Mouse (Mus musculus): Measurements from ENCODE around the gene Dock2. TPM values are rescaled to one million over a fixed set of nuclear protein-coding genes. Genes with fewer than 3 reads are reported as not detected.

Gene Dock2
- total and polyA plus RNA-seq, 2 experiments from 2014 or later: 0.33 to 3.1 TPM

- WGBS: 73% methylated on average over 9 of the region's 9 CpGs
- TF ChIP-seq EP300 (IDR thresholded peaks at IDR 0.05; ENCODE audit: low read depth): no peak
- no peak for TF ChIP-seq CTCF (IDR thresholded peaks at IDR 0.05; ENCODE audit: low read depth)
- ATAC-seq (ENCODE audit: insufficient read depth, low read depth): no peak
Measured at GRCm38 (mm10) chr11:34726699-34727347, 56.9 kb downstream of the Dock2 start.

GRCm38 (mm10) chr11:34713360-34713759 is 70.3 kb downstream of the Dock2 start:
- no peak for ATAC-seq (ENCODE audit: insufficient read depth, low read depth)
- no peak overlapping the region for H3K27ac ChIP-seq (ENCODE audit: low read depth)
- no peaks in the 10 kb centered on the region for H3K4me1 ChIP-seq (ENCODE audit: control insufficient read depth, insufficient read depth)
- no peaks in the 10 kb centered on the region for H3K9me3 ChIP-seq (replicated peaks; ENCODE audit: control insufficient read depth, low read length)
- H3K9ac ChIP-seq (replicated peaks; ENCODE audit: low read depth, low read length): no peak overlapping the region
- no peaks in the 10 kb centered on the region for H3K36me3 ChIP-seq (replicated peaks; ENCODE audit: control insufficient read depth, insufficient read depth, low read length)
- no peak for TF ChIP-seq CTCF (IDR thresholded peaks at IDR 0.05; ENCODE audit: low read depth)
- TF ChIP-seq EP300 (IDR thresholded peaks at IDR 0.05; ENCODE audit: low read depth): no peak
- H3K27me3 ChIP-seq (ENCODE audit: control insufficient read depth, insufficient read depth, low read length): no peaks in the 10 kb centered on the region
- no peak overlapping the region for H3K4me2 ChIP-seq (ENCODE audit: low read depth, low read length)
- H3K4me3 ChIP-seq (ENCODE audit: low read depth, low read length): no peak overlapping the region
- 79% methylated on average over 5 of the region's 5 CpGs for WGBS
- no peak for DNase-seq (ENCODE audit: low spot score)

More at GRCm38 (mm10) chr11:34726699-34727347, 56.9 kb downstream of the Dock2 start:
- Histone ChIP-seq H3K36me3 (replicated peaks; ENCODE audit: control insufficient read depth, insufficient read depth, low read length) (no peaks in the 10 kb centered on the region), H3K9ac (replicated peaks; ENCODE audit: low read depth, low read length) (no peak overlapping the region), H3K4me3 (ENCODE audit: low read depth, low read length) (no peak overlapping the region), H3K4me1 (ENCODE audit: control insufficient read depth, insufficient read depth) (no peaks in the 10 kb centered on the region), H3K4me2 (ENCODE audit: low read depth, low read length) (no peak overlapping the region), H3K9me3 (replicated peaks; ENCODE audit: control insufficient read depth, low read length) (no peaks in the 10 kb centered on the region), H3K27ac (ENCODE audit: low read depth) (no peak overlapping the region), H3K27me3 (ENCODE audit: control insufficient read depth, insufficient read depth, low read length) (no peaks in the 10 kb centered on the region)
- DNase-seq (ENCODE audit: low spot score): no peak

GRCm38 (mm10) chr11:34708278-34708677 is 75.4 kb downstream of the Dock2 start:
- no peak for TF ChIP-seq EP300 (IDR thresholded peaks at IDR 0.05; ENCODE audit: low read depth)
- TF ChIP-seq CTCF (IDR thresholded peaks at IDR 0.05; ENCODE audit: low read depth): no peak
- ATAC-seq (ENCODE audit: insufficient read depth, low read depth) (no peak), DNase-seq (ENCODE audit: low spot score) (no peak)
- H3K27ac ChIP-seq (ENCODE audit: low read depth): no peak overlapping the region
- WGBS: 81% methylated on average over 11 of the region's 11 CpGs
- no peak overlapping the region for H3K4me3 ChIP-seq (ENCODE audit: low read depth, low read length)
- no peaks in the 10 kb centered on the region for H3K9me3 ChIP-seq (replicated peaks; ENCODE audit: control insufficient read depth, low read length)
- no peak overlapping the region for H3K4me2 ChIP-seq (ENCODE audit: low read depth, low read length)
- H3K9ac ChIP-seq (replicated peaks; ENCODE audit: low read depth, low read length): no peak overlapping the region
- H3K27me3 ChIP-seq (ENCODE audit: control insufficient read depth, insufficient read depth, low read length): no peaks in the 10 kb centered on the region
- H3K4me1 ChIP-seq (ENCODE audit: control insufficient read depth, insufficient read depth): no peaks in the 10 kb centered on the region
- no peaks in the 10 kb centered on the region for H3K36me3 ChIP-seq (replicated peaks; ENCODE audit: control insufficient read depth, insufficient read depth, low read length)

- WGBS: 77% methylated on average over 5 of the region's 5 CpGs
- H3K4me3 ChIP-seq (ENCODE audit: low read depth, low read length): no peak overlapping the region
- no peaks in the 10 kb centered on the region for H3K36me3 ChIP-seq (replicated peaks; ENCODE audit: control insufficient read depth, insufficient read depth, low read length)
- no peaks in the 10 kb centered on the region for H3K9me3 ChIP-seq (replicated peaks; ENCODE audit: control insufficient read depth, low read length)
- no peak overlapping the region for H3K9ac ChIP-seq (replicated peaks; ENCODE audit: low read depth, low read length)
- TF ChIP-seq CTCF (IDR thresholded peaks at IDR 0.05; ENCODE audit: low read depth) (no peak), EP300 (IDR thresholded peaks at IDR 0.05; ENCODE audit: low read depth) (no peak)
- H3K27me3 ChIP-seq (ENCODE audit: control insufficient read depth, insufficient read depth, low read length): no peaks in the 10 kb centered on the region
- H3K4me1 ChIP-seq (ENCODE audit: control insufficient read depth, insufficient read depth): no peaks in the 10 kb centered on the region
- ATAC-seq (ENCODE audit: insufficient read depth, low read depth): no peak
- no peak overlapping the region for H3K4me2 ChIP-seq (ENCODE audit: low read depth, low read length)
- no peak for DNase-seq (ENCODE audit: low spot score)
- no peak overlapping the region for H3K27ac ChIP-seq (ENCODE audit: low read depth)
Measured at GRCm38 (mm10) chr11:34707360-34707759, 76.3 kb downstream of the Dock2 start.

DNA sequence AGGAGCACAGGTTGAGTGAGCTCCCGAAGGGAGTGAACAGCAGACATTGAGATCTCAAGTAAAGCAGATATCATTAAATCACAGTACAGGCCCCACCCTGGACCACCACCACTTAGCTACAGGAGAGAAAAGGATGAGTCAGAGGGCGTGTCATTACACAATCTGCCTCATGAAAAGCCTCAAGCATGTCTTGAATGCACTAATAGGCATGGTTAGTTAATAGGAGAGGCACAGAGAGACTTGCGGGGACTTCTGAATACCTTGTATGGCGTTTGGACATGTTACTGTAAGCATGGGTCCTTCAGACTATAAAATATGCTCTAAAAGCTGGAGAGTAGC is 78.6 kb downstream of the Dock2 start:
- Histone ChIP-seq H3K4me3 (ENCODE audit: low read depth, low read length) (no peak overlapping the region), H3K27me3 (ENCODE audit: control insufficient read depth, insufficient read depth, low read length) (no peaks in the 10 kb centered on the region), H3K9ac (replicated peaks; ENCODE audit: low read depth, low read length) (no peak overlapping the region), H3K4me2 (ENCODE audit: low read depth, low read length) (no peak overlapping the region), H3K36me3 (replicated peaks; ENCODE audit: control insufficient read depth, insufficient read depth, low read length) (no peaks in the 10 kb centered on the region), H3K4me1 (ENCODE audit: control insufficient read depth, insufficient read depth) (no peaks in the 10 kb centered on the region), H3K27ac (ENCODE audit: low read depth) (no peak overlapping the region), H3K9me3 (replicated peaks; ENCODE audit: control insufficient read depth, low read length) (no peaks in the 10 kb centered on the region)
- TF ChIP-seq CTCF (IDR thresholded peaks at IDR 0.05; ENCODE audit: low read depth): no peak
- no peak for TF ChIP-seq EP300 (IDR thresholded peaks at IDR 0.05; ENCODE audit: low read depth)
- 68% methylated on average over 4 of the region's 4 CpGs for WGBS
- ATAC-seq (ENCODE audit: insufficient read depth, low read depth) (no peak), DNase-seq (ENCODE audit: low spot score) (no peak)
